Mouse (Mus musculus): Measurements from ENCODE around the gene Tsc2. TPM values are rescaled to one million over a fixed set of nuclear protein-coding genes. Genes with fewer than 3 reads are reported as not detected.
A peak's percentile ranks its signal among the peaks of the same experiment; 100 is the strongest.

The Tsc2 gene
- polyA plus RNA-seq, 1 experiment from 2014 or later, result 59.3 TPM

DNA sequence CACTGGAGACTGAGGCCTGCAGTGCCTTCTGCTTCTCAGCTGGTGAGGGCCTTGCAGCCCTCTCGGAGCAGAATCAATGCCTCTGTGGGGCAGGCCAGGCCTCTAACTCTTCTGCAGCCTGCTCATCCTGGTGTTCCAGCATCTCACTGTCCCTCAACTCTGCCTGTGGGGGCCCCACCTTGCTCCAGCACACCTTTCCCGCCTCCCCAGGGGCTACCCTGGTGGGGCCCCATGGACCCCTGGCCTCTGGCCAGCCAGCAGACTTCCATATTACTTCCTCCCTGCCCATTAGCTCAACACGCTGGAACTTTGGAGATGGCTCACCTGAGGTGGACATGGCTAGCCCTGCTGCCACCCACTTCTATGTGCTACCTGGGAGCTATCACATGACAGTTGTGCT is 67.3 kb downstream of the Tsc2 start:
- Histone ChIP-seq H3K4me1 (replicated peaks; ENCODE audit: control insufficient read depth, insufficient read depth, low read length) (0 out of 2 replicates have a peak, but pooled peaks cover 8% of the 10 kb centered on the region), H3K36me3 (ENCODE audit: control insufficient read depth, insufficient read depth, low read length) (peaks cover 30% of the 10 kb centered on the region), H3K9ac (ENCODE audit: low read length) (no peak overlapping the region), H3K27ac (ENCODE audit: low read depth) (no peak overlapping the region), H3K9me3 (ENCODE audit: control insufficient read depth, low read length) (no peaks in the 10 kb centered on the region), H3K27me3 (replicated peaks; ENCODE audit: control insufficient read depth, insufficient read depth, low read length) (no peaks in the 10 kb centered on the region), H3K4me3 (ENCODE audit: low read depth, low read length) (no peak overlapping the region), H3K4me2 (ENCODE audit: low read length) (no peak overlapping the region)
- DNase-seq (ENCODE audit: low spot score) (no peak), ATAC-seq (replicated peaks; ENCODE audit: low FRiP score, low TSS enrichment, low read depth) (no peak)
- WGBS, result 85% methylated on average over 3 of the region's 3 CpGs

DNA sequence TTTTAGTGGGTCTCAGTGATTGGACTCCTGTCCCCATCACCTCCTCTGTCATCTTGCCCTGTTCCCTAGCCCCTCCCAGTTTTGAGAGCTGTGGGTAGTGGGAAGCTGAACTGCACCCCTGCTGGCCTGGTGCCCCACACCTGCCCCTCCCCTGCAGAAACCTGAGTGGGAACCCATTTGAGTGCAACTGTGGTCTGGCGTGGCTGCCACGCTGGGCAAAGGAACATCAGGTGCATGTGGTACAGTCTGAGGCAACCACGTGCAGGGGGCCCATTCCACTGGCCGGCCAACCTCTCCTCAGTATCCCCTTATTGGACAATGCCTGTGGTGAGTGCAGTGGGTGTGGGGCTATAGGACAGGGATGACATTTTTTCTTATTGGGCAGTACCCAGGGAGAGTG is 68.0 kb downstream of the Tsc2 start:
- no peak overlapping the region for H3K27ac ChIP-seq (ENCODE audit: low read depth)
- WGBS, result 91% methylated on average over 4 of the region's 4 CpGs
- 0 out of 2 replicates have a peak, but pooled peaks cover 8% of the 10 kb centered on the region for H3K4me1 ChIP-seq (replicated peaks; ENCODE audit: control insufficient read depth, insufficient read depth, low read length)
- peaks cover 24% of the 10 kb centered on the region for H3K36me3 ChIP-seq (ENCODE audit: control insufficient read depth, insufficient read depth, low read length)
- H3K9me3 ChIP-seq (ENCODE audit: control insufficient read depth, low read length), result no peaks in the 10 kb centered on the region
- no peak overlapping the region for H3K9ac ChIP-seq (ENCODE audit: low read length)
- no peak for DNase-seq (ENCODE audit: low spot score)
- no peaks in the 10 kb centered on the region for H3K27me3 ChIP-seq (replicated peaks; ENCODE audit: control insufficient read depth, insufficient read depth, low read length)
- H3K4me3 ChIP-seq (ENCODE audit: low read depth, low read length), result no peak overlapping the region
- ATAC-seq (replicated peaks; ENCODE audit: low FRiP score, low TSS enrichment, low read depth), result no peak
- H3K4me2 ChIP-seq (ENCODE audit: low read length), result no peak overlapping the region

DNA sequence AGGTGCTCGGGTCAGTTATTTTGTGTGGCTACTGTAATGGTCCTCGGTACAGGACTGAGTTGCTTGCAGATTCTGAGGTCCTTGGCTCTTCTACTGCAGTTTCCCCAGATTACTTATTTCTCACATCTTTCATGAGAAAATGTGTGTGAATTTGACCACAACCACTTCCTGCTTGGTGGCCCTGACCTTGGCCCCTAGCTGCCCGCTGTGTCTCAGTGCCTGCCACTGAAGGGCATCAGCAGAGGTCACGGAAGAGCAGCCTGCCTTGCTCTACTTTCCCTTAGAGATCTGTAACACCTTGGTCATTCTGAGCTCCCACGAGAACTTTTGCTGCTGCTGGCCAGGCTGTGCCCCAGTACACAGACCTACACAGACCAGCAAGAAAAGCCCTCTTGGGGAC is 68.8 kb downstream of the Tsc2 start:
- no peak for DNase-seq (ENCODE audit: low spot score)
- 83% methylated on average over 5 of the region's 5 CpGs for WGBS

DNA sequence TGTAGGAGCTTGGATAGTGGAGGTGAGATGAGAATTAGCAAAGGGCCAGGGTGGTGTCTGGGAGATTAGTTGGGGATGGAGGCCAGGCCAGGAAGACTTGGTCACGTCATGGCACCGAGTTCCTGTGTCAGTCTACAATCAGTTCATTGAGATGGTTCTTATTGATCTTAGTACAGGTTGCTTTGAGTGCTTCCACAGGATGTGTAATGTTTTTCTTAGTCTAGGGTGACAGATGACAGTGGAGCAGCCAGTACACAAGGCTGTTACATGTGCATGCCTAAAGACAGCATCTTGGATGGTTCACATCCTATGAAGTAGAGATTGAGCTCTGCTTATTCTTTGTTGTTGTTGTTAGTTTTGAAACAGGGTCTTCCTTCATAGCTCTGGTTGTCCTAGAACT is 70.8 kb downstream of the Tsc2 start:
- Histone ChIP-seq H3K4me3 (ENCODE audit: low read depth, low read length) (no peak overlapping the region), H3K4me1 (replicated peaks; ENCODE audit: control insufficient read depth, insufficient read depth, low read length) (peaks cover 18% of the 10 kb centered on the region), H3K9ac (ENCODE audit: low read length) (no peak overlapping the region), H3K9me3 (ENCODE audit: control insufficient read depth, low read length) (no peaks in the 10 kb centered on the region), H3K27me3 (replicated peaks; ENCODE audit: control insufficient read depth, insufficient read depth, low read length) (no peaks in the 10 kb centered on the region), H3K27ac (ENCODE audit: low read depth) (no peak overlapping the region), H3K36me3 (ENCODE audit: control insufficient read depth, insufficient read depth, low read length) (peaks cover 8% of the 10 kb centered on the region; the same call in 1 of the 2 replicates), H3K4me2 (ENCODE audit: low read length) (no peak overlapping the region)
- no peak for ATAC-seq (replicated peaks; ENCODE audit: low FRiP score, low TSS enrichment, low read depth)
- no peak for DNase-seq (ENCODE audit: low spot score)
- WGBS, result 97% methylated on average over 2 of the region's 2 CpGs

More for the DNA sequence above, 68.8 kb downstream of the Tsc2 start:
- no peak overlapping the region for H3K4me2 ChIP-seq (ENCODE audit: low read length)
- peaks cover 16% of the 10 kb centered on the region for H3K36me3 ChIP-seq (ENCODE audit: control insufficient read depth, insufficient read depth, low read length)
- H3K9me3 ChIP-seq (ENCODE audit: control insufficient read depth, low read length), result no peaks in the 10 kb centered on the region
- ATAC-seq (replicated peaks; ENCODE audit: low FRiP score, low TSS enrichment, low read depth), result no peak
- H3K4me1 ChIP-seq (replicated peaks; ENCODE audit: control insufficient read depth, insufficient read depth, low read length), result peaks cover 14% of the 10 kb centered on the region
- H3K27me3 ChIP-seq (replicated peaks; ENCODE audit: control insufficient read depth, insufficient read depth, low read length), result no peaks in the 10 kb centered on the region
- no peak overlapping the region for H3K9ac ChIP-seq (ENCODE audit: low read length)
- H3K27ac ChIP-seq (ENCODE audit: low read depth), result no peak overlapping the region
- H3K4me3 ChIP-seq (ENCODE audit: low read depth, low read length), result no peak overlapping the region

DNA sequence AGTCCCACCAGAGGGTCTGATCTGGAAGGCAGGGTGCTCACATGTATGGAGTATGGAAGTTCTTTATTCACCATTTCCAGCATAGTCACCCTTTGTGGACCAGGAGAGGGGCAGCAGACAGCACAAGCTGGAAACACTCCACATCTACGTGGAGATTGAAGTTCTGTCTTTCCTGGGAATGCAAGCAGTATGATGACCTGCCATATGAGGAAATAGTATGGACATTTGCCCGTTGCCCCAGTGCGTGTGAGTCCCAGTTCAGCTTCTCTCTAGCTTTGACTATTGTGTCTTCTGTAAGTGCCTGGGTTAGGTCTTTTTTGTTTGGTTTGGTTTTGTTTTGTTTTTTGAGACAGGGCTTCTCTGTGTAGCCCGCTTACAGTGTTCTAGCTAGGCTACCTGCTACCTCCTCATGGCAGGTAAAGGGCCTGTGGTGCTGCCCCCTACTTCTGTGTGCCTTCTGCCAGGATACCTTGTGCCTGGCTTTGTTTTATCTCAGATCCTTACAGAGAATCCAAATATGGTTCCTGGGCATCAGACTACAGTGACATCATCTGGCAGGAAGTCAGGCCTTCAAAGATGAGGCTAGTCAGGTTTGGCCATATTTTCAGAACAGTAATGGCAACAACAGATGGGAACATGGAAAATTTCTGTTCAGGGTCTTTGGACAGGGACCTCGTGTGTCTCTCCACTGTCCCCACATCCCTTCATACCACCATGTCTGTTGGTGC is 72.0 kb downstream of the Tsc2 start:
- DNase-seq (ENCODE audit: low spot score) (no peak), ATAC-seq (replicated peaks; ENCODE audit: low FRiP score, low TSS enrichment, low read depth) (no peak)
- H3K4me3 ChIP-seq (ENCODE audit: low read depth, low read length), result no peak overlapping the region
- H3K36me3 ChIP-seq (ENCODE audit: control insufficient read depth, insufficient read depth, low read length), result peaks cover 8% of the 10 kb centered on the region; the same call in 1 of the 2 replicates
- WGBS, result 90% methylated on average over 5 of the region's 5 CpGs
- no peak overlapping the region for H3K4me2 ChIP-seq (ENCODE audit: low read length)
- no peaks in the 10 kb centered on the region for H3K9me3 ChIP-seq (ENCODE audit: control insufficient read depth, low read length)
- no peak overlapping the region for H3K9ac ChIP-seq (ENCODE audit: low read length)
- H3K4me1 ChIP-seq (replicated peaks; ENCODE audit: control insufficient read depth, insufficient read depth, low read length), result peaks cover 18% of the 10 kb centered on the region
- H3K27me3 ChIP-seq (replicated peaks; ENCODE audit: control insufficient read depth, insufficient read depth, low read length), result no peaks in the 10 kb centered on the region
- no peak overlapping the region for H3K27ac ChIP-seq (ENCODE audit: low read depth)

DNA sequence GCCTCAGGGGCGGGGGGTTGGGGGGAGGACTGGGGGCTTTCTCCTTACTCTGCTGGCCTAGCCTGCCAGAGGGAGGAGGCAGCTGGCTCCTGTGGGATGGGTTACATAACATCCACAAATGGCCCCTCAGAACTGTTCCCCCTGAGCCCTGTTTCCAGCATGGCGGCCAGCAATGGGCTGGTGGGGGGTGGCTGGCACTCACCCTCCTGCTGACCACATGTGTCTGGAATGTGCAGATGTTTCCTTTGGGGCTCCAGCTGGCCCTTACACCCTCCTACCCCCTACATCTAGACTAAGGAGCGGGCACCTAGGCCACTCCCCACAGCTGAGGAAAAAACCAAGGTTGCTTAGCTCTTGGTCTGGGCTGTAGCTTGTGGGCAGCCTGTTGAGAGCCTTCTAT is 73.3 kb downstream of the Tsc2 start:
- WGBS, result 45% methylated on average over 3 of the region's 3 CpGs
- no peak overlapping the region for H3K9ac ChIP-seq (ENCODE audit: low read length)

DNA sequence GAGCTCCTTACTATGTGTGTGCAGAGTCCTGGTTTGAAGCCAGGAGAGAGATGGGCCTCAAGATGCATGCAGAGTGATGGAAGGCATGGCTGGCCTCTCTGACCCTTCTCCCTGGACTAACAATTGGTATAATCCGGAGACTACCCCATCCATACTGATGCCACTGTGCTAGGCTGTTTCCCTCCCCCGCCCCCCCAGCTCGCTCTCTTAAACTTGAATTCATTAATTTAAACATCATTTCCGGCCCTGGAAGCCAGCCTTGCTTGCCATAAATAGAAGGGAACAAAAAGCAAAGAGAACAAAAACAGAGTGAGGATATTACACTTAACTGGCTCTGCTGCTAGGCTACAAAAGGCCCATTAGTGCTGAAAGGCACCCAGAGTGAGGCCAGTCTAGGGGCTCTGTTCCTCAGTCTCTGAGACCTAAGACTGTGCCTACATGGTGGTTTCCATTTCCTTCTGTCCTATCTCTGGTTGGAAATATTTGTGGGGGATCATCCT is 73.8 kb downstream of the Tsc2 start:
- H3K4me2 ChIP-seq (ENCODE audit: low read length), result peak overlapping the region; percentile 27
- H3K9ac ChIP-seq (ENCODE audit: low read length), result no peak overlapping the region
- DNase-seq (ENCODE audit: low spot score) (no peak), ATAC-seq (replicated peaks; ENCODE audit: low FRiP score, low TSS enrichment, low read depth) (no peak)
- WGBS, result 53% methylated on average over 4 of the region's 4 CpGs
- H3K27ac ChIP-seq (ENCODE audit: low read depth), result peak overlapping the region; percentile 87
- H3K4me1 ChIP-seq (replicated peaks; ENCODE audit: control insufficient read depth, insufficient read depth, low read length), result peaks cover 18% of the 10 kb centered on the region
- no peaks in the 10 kb centered on the region for H3K27me3 ChIP-seq (replicated peaks; ENCODE audit: control insufficient read depth, insufficient read depth, low read length)
- H3K4me3 ChIP-seq (ENCODE audit: low read depth, low read length), result no peak overlapping the region
- H3K9me3 ChIP-seq (ENCODE audit: control insufficient read depth, low read length), result no peaks in the 10 kb centered on the region
- H3K36me3 ChIP-seq (ENCODE audit: control insufficient read depth, insufficient read depth, low read length), result no peaks in the 10 kb centered on the region

More for the DNA sequence above, 73.3 kb downstream of the Tsc2 start:
- no peak for ATAC-seq (replicated peaks; ENCODE audit: low FRiP score, low TSS enrichment, low read depth)
- H3K9me3 ChIP-seq (ENCODE audit: control insufficient read depth, low read length), result no peaks in the 10 kb centered on the region
- H3K36me3 ChIP-seq (ENCODE audit: control insufficient read depth, insufficient read depth, low read length), result no peaks in the 10 kb centered on the region
- peak overlapping the region; percentile 87 for H3K27ac ChIP-seq (ENCODE audit: low read depth)
- peak overlapping the region; percentile 27 for H3K4me2 ChIP-seq (ENCODE audit: low read length)
- H3K4me1 ChIP-seq (replicated peaks; ENCODE audit: control insufficient read depth, insufficient read depth, low read length), result peaks cover 18% of the 10 kb centered on the region
- no peaks in the 10 kb centered on the region for H3K27me3 ChIP-seq (replicated peaks; ENCODE audit: control insufficient read depth, insufficient read depth, low read length)
- no peak for DNase-seq (ENCODE audit: low spot score)
- H3K4me3 ChIP-seq (ENCODE audit: low read depth, low read length), result no peak overlapping the region

DNA sequence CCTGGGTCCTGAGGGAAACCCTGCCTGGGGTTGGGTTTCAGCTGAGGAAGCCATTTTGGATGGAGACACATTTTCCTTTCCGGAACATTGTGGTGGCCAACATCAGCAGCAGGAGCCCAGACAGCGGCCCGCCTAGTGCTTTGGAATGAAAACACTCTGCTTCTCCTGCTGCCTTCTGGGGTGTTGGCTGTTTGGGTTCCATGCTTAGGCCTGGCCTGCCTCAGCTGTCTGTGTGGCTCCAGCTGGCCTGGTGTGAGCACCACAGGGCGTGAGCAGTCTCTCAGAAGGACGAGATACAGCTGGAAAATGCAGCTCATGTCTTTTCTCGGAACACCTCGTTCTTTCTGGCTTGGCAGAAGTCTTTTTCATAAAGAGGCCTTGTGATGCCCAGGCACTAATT is 75.3 kb downstream of the Tsc2 start:
- no peak overlapping the region for H3K4me3 ChIP-seq (ENCODE audit: low read depth, low read length)
- H3K36me3 ChIP-seq (ENCODE audit: control insufficient read depth, insufficient read depth, low read length), result 0 out of 2 replicates have a peak, but pooled peaks cover 1% of the 10 kb centered on the region
- ATAC-seq (replicated peaks; ENCODE audit: low FRiP score, low TSS enrichment, low read depth), result no peak
- DNase-seq (ENCODE audit: low spot score), result no peak
- H3K9me3 ChIP-seq (ENCODE audit: control insufficient read depth, low read length), result no peaks in the 10 kb centered on the region
- WGBS, result 68% methylated on average over 7 of the region's 7 CpGs
- peaks cover 22% of the 10 kb centered on the region for H3K4me1 ChIP-seq (replicated peaks; ENCODE audit: control insufficient read depth, insufficient read depth, low read length)
- H3K27me3 ChIP-seq (replicated peaks; ENCODE audit: control insufficient read depth, insufficient read depth, low read length), result no peaks in the 10 kb centered on the region
- H3K9ac ChIP-seq (ENCODE audit: low read length), result no peak overlapping the region
- H3K27ac ChIP-seq (ENCODE audit: low read depth), result no peak overlapping the region
- H3K4me2 ChIP-seq (ENCODE audit: low read length), result no peak overlapping the region

DNA sequence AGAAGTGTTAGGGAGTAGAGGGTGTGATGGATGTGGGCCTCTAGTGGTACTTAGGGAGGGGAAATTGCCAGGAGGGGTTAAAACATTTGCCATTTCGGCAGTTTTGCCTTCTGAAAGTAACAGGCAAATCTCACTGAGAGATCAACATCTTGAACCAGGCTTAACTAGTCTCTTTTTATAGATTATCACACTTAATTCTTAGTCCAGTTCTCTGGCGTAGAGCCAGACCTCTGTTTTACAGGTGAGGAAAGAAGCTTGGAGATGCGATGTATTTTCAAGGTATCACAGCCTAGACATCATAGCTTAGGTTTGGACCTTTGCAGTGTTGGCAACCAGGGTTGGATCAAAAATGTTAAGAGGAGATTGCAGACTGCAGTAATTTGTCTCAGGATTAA is 81.4 kb downstream of the Tsc2 start:
- Histone ChIP-seq H3K4me2 (ENCODE audit: low read length) (peak overlapping the region; percentile 79), H3K27ac (ENCODE audit: low read depth) (peak overlapping the region; percentile 96; the same call in 1 of the 2 replicates), H3K4me1 (replicated peaks; ENCODE audit: control insufficient read depth, insufficient read depth, low read length) (peaks cover 27% of the 10 kb centered on the region; the same call in 1 of the 2 replicates), H3K27me3 (replicated peaks; ENCODE audit: control insufficient read depth, insufficient read depth, low read length) (no peaks in the 10 kb centered on the region), H3K9ac (ENCODE audit: low read length) (peak overlapping the region; percentile 89), H3K36me3 (ENCODE audit: control insufficient read depth, insufficient read depth, low read length) (0 out of 2 replicates have a peak, but pooled peaks cover 5% of the 10 kb centered on the region), H3K4me3 (ENCODE audit: low read depth, low read length) (peak overlapping the region; percentile 82), H3K9me3 (ENCODE audit: control insufficient read depth, low read length) (no peaks in the 10 kb centered on the region)
- DNase-seq (ENCODE audit: low spot score), result no peak
- WGBS, result 56% methylated on average over 3 of the region's 3 CpGs
- no peak for ATAC-seq (replicated peaks; ENCODE audit: low FRiP score, low TSS enrichment, low read depth)

All from intestine, embryonic 14.5 days (tissue).